Mouse (Mus musculus): ENCODE measurements around the gene Mpl. TPM values are rescaled to one million over a fixed set of nuclear protein-coding genes. Genes with fewer than 3 reads are reported as not detected.

Gene Mpl
- total and polyA plus RNA-seq, 2 experiments, result not detected

DNA sequence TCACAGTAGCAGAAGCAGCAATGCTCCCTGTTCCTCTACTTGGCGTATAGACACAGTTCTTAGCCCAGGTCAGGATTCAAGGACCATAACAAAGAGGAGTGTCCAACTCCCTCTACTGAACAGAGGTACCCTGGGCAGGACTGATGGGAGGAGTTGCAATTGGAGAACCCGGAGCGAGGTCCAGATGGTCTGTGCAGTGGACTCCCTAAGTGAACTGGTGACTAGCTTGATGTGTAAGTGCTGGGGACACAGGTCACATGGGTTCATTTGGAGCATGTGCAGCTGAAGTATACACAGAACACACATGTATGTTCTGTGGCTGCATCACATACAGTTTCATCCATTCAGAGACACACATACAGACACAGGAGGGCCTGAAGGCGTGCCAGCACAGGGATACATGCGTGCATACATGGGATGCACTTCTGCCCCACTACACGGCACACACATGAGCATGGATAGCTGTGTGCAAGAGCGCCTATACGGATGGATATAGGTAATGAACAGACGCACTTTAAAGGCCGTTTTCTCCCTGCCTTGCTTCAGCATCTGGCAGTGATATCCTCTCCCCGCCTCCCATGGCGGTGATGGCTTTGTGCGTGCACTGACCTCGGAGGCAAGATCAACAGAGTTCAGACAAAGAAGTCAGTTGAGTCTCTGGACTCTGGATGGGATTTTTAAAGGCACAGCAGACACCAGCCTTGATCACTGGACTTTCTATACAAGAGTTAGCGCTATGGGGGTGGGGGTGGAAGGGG lies 19.6 kb upstream of the Mpl start:
- H3K27me3 ChIP-seq (ENCODE audit: control insufficient read depth, insufficient read depth, low read length), result no peaks in the 10 kb centered on the region
- no peak overlapping the region for H3K9ac ChIP-seq (ENCODE audit: low read depth, low read length)
- peak; percentile 53 for DNase-seq (ENCODE audit: extremely low read depth, low read depth, low spot score)
- no peak overlapping the region for H3K4me3 ChIP-seq (ENCODE audit: insufficient read depth, low read depth, low read length)
- WGBS, result 46% methylated on average over 15 of the region's 15 CpGs
- no peaks in the 10 kb centered on the region for H3K79me2 ChIP-seq (ENCODE audit: control insufficient read depth, insufficient read depth, low read length)
- no peak for TF ChIP-seq CTCF (IDR thresholded peaks at IDR 0.05; ENCODE audit: low read depth, low read length)
- no peak for TF ChIP-seq POLR2A (IDR thresholded peaks at IDR 0.05; ENCODE audit: extremely low read depth, insufficient read depth, low read length)
- no peaks in the 10 kb centered on the region for H3K36me3 ChIP-seq (ENCODE audit: control insufficient read depth, insufficient read depth, low read length)
- H3K27ac ChIP-seq (replicated peaks; ENCODE audit: insufficient read depth, low read depth, low read length), result no peak overlapping the region
- peaks cover 3% of the 10 kb centered on the region for H3K4me1 ChIP-seq (ENCODE audit: control insufficient read depth, insufficient read depth, low read length)

DNA sequence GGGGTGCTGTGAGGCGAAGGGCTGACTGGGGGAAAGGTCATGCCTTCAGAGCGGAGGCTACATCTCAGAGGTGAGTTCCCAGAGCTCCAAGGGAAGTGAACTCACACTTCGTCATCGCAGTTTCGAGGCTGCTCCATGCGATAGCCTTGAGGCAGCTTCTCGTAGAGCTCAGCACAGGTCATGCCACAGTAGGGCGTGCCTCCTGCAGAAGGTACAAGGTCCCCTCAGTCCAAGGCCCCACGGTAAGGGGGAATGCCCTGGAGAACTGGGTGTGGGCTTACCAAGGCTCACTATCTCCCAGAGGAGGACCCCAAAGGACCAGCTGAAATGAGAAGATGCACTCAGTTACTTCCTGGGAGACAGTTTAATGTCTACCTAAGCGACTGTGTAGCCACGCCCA lies 15.4 kb upstream of the Mpl start:
- TF ChIP-seq CTCF (IDR thresholded peaks at IDR 0.05; ENCODE audit: low read depth, low read length), result no peak
- 92% methylated on average over 11 of the region's 11 CpGs for WGBS
- H3K36me3 ChIP-seq (ENCODE audit: control insufficient read depth, insufficient read depth, low read length), result no peaks in the 10 kb centered on the region
- H3K27me3 ChIP-seq (ENCODE audit: control insufficient read depth, insufficient read depth, low read length), result no peaks in the 10 kb centered on the region
- H3K4me3 ChIP-seq (ENCODE audit: insufficient read depth, low read depth, low read length), result no peak overlapping the region
- no peak for DNase-seq (ENCODE audit: extremely low read depth, low read depth, low spot score)
- no peaks in the 10 kb centered on the region for H3K79me2 ChIP-seq (ENCODE audit: control insufficient read depth, insufficient read depth, low read length)
- no peak overlapping the region for H3K9ac ChIP-seq (ENCODE audit: low read depth, low read length)
- peaks cover 3% of the 10 kb centered on the region for H3K4me1 ChIP-seq (ENCODE audit: control insufficient read depth, insufficient read depth, low read length)
- H3K27ac ChIP-seq (replicated peaks; ENCODE audit: insufficient read depth, low read depth, low read length), result no peak overlapping the region

DNA sequence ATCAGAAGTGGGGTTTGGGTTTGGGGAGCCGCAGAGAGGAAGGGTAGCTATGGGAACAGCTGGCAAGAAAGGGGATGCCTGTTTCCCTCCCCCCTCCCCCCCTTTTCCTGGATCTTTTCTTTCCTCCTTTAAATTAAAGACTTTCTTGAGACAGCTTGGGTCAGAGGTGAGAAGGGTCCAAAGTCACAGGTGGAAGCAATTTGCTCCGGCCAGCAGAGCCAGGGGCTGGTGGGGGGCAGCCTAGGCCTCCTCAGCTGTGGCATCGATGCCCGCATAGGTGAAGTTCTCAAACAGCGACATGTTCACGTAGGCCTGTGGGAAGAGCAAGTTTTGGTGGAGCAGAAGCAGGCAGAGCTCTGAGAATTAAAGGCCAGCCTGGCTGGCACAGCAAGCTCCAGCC lies 14.0 kb upstream of the Mpl start:
- no peaks in the 10 kb centered on the region for H3K4me1 ChIP-seq (ENCODE audit: control insufficient read depth, insufficient read depth, low read length)
- 93% methylated on average over 6 of the region's 6 CpGs for WGBS
- H3K79me2 ChIP-seq (ENCODE audit: control insufficient read depth, insufficient read depth, low read length), result no peaks in the 10 kb centered on the region
- DNase-seq (ENCODE audit: extremely low read depth, low read depth, low spot score), result no peak
- no peak overlapping the region for H3K4me3 ChIP-seq (ENCODE audit: insufficient read depth, low read depth, low read length)
- no peak overlapping the region for H3K27ac ChIP-seq (replicated peaks; ENCODE audit: insufficient read depth, low read depth, low read length)
- no peak for TF ChIP-seq CTCF (IDR thresholded peaks at IDR 0.05; ENCODE audit: low read depth, low read length)
- no peak for TF ChIP-seq POLR2A (IDR thresholded peaks at IDR 0.05; ENCODE audit: extremely low read depth, insufficient read depth, low read length)
- no peak overlapping the region for H3K9ac ChIP-seq (ENCODE audit: low read depth, low read length)
- H3K27me3 ChIP-seq (ENCODE audit: control insufficient read depth, insufficient read depth, low read length), result no peaks in the 10 kb centered on the region
- no peaks in the 10 kb centered on the region for H3K36me3 ChIP-seq (ENCODE audit: control insufficient read depth, insufficient read depth, low read length)

DNA sequence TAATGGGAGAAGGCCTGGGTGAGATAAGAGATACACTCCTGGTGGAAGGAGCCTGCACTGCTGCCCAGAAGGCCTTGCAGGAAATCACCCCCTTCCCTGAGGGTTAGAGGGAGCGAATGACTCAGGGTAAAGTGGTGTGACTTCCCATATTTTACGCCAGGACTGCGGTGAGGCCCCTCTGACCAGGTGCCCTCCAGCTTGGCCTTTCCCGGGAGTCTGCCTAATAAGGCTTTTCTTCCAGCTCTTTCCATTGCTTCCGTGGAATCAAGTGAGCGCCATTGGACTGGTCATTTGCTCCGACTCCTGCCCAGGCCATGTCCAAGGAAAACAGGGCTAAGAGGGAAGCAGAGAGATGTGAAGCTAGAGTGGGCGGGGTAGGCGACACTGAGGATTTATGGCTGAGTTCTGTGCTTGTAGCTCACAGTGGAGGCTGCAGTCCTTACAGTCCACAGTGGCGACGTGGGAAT lies 8.4 kb upstream of the Mpl start:
- DNase-seq (ENCODE audit: extremely low read depth, low read depth, low spot score), result no peak
- Histone ChIP-seq H3K4me1 (ENCODE audit: control insufficient read depth, insufficient read depth, low read length) (no peaks in the 10 kb centered on the region), H3K4me3 (ENCODE audit: insufficient read depth, low read depth, low read length) (no peak overlapping the region), H3K9ac (ENCODE audit: low read depth, low read length) (no peak overlapping the region), H3K79me2 (ENCODE audit: control insufficient read depth, insufficient read depth, low read length) (no peaks in the 10 kb centered on the region), H3K27ac (replicated peaks; ENCODE audit: insufficient read depth, low read depth, low read length) (no peak overlapping the region), H3K36me3 (ENCODE audit: control insufficient read depth, insufficient read depth, low read length) (no peaks in the 10 kb centered on the region), H3K27me3 (ENCODE audit: control insufficient read depth, insufficient read depth, low read length) (no peaks in the 10 kb centered on the region)
- TF ChIP-seq POLR2A (IDR thresholded peaks at IDR 0.05; ENCODE audit: extremely low read depth, insufficient read depth, low read length) (no peak), CTCF (IDR thresholded peaks at IDR 0.05; ENCODE audit: low read depth, low read length) (no peak)
- 64% methylated on average over 11 of the region's 11 CpGs for WGBS

DNA sequence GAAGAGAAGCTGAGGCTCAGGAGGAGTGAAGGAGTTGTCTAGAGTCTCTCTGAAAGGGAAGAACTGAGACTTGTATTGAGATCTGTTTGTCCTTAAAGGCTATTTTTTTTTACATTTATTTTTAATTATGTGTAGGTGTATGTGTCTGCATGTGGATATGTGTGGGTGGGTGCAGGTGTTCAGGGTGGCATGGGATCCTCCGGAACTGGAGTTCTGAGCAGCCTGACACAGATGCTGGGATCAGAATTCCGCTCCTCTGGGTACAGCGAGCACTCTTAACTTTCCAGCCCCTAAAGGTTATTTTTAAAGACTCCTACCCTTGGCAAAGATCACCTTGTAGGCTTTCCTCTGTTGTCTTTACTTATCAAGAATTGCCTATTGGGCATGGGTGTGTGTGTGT lies 7.6 kb upstream of the Mpl start:
- Histone ChIP-seq H3K9ac (ENCODE audit: low read depth, low read length) (no peak overlapping the region), H3K36me3 (ENCODE audit: control insufficient read depth, insufficient read depth, low read length) (no peaks in the 10 kb centered on the region), H3K27ac (replicated peaks; ENCODE audit: insufficient read depth, low read depth, low read length) (no peak overlapping the region), H3K4me3 (ENCODE audit: insufficient read depth, low read depth, low read length) (no peak overlapping the region), H3K79me2 (ENCODE audit: control insufficient read depth, insufficient read depth, low read length) (no peaks in the 10 kb centered on the region), H3K4me1 (ENCODE audit: control insufficient read depth, insufficient read depth, low read length) (no peaks in the 10 kb centered on the region), H3K27me3 (ENCODE audit: control insufficient read depth, insufficient read depth, low read length) (no peaks in the 10 kb centered on the region)
- TF ChIP-seq CTCF (IDR thresholded peaks at IDR 0.05; ENCODE audit: low read depth, low read length) (no peak), POLR2A (IDR thresholded peaks at IDR 0.05; ENCODE audit: extremely low read depth, insufficient read depth, low read length) (no peak)
- no peak for DNase-seq (ENCODE audit: extremely low read depth, low read depth, low spot score)
- WGBS, result 90% methylated on average over 3 of the region's 3 CpGs

DNA sequence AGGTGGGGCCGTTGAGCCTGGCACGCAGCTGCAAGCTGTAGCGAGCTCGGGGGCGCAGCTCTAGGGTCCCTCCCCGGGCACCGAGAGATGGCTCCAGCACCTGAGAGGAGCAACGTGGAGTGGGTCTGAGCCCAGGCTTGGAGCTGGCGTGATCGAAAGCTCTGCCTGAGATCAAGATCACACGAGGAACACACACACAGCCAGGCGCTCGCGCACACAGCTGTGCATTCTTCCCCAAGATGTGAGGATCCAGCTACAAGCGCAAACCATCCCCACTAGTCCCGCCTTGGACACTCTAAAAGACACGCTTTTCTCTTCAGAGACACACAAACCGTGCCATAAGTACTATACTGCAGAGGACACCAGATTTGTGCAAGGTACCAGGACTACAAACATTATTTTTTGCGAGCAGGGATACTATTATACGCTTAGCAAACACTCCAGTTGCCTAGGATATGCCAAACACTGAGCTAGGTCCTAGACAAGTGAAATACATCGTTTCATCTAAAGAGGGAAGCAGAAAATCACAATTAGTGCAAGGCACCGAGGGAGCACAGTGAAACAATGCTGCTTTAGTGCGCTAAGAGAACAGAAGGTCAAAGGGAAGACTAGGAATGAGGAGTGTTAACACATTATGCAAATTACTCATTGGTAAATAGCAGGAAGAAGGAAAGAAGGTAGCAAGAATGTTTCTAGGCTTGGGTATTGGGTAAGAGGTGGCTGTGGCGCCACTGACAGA lies 10.7 kb downstream of the Mpl start:
- Histone ChIP-seq H3K4me1 (ENCODE audit: control insufficient read depth, insufficient read depth, low read length) (no peaks in the 10 kb centered on the region), H3K27me3 (ENCODE audit: control insufficient read depth, insufficient read depth, low read length) (no peaks in the 10 kb centered on the region), H3K9ac (ENCODE audit: low read depth, low read length) (no peak overlapping the region), H3K36me3 (ENCODE audit: control insufficient read depth, insufficient read depth, low read length) (no peaks in the 10 kb centered on the region), H3K27ac (replicated peaks; ENCODE audit: insufficient read depth, low read depth, low read length) (no peak overlapping the region), H3K4me3 (ENCODE audit: insufficient read depth, low read depth, low read length) (peak overlapping the region; percentile 8; the same call in 1 of the 2 replicates), H3K79me2 (ENCODE audit: control insufficient read depth, insufficient read depth, low read length) (no peaks in the 10 kb centered on the region)
- no peak for TF ChIP-seq POLR2A (IDR thresholded peaks at IDR 0.05; ENCODE audit: extremely low read depth, insufficient read depth, low read length)
- no peak for TF ChIP-seq CTCF (IDR thresholded peaks at IDR 0.05; ENCODE audit: low read depth, low read length)
- no peak for DNase-seq (ENCODE audit: extremely low read depth, low read depth, low spot score)
- WGBS, result 30% methylated on average over 24 of the region's 24 CpGs
